Mouse (Mus musculus): ENCODE measurements around the gene Ufsp2. TPM values are rescaled to one million over a fixed set of nuclear protein-coding genes. Genes with fewer than 3 reads are reported as not detected.

Ufsp2 gene
- 10 to 100 TPM; 31.0 to 39.3 TPM for polyA plus RNA-seq (2017; shearing (Covaris generic))

GRCm38 (mm10) chr8:45975126-45975836, at the start of gene Ufsp2, which contains the start of gene 1700029J07Rik:
Gene Ufsp2, plus strand, starts transcription at chr8:45975528.
Gene 1700029J07Rik, minus strand, starts transcription at chr8:45975252.

DNA sequence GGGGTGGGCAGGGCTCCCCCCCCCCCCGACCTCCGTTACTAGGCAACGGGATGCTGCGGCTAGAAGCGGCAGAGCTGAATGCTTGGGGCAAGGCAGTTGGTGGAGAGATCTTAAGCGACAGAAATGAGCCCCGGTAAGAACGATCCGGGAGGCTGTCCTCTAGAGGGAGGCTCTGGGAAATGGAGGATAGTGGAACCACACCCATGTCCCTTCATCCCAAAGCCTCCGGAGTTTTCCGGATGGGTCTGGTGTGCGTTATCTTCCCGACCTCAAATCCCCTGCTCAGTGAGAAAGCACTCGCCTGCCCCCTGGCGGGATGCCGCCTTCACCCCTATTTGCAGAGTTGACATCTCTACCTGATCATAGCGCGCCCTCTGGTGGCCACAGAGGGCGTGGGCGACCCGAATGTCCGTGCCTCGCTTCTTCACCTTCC, 40.7 kb upstream of the Ufsp2 start, which contains the start of gene Ccdc110:
TSS of gene Ccdc110 (plus strand) at position 38 of the 433 bp plus-strand sequence.

DNA sequence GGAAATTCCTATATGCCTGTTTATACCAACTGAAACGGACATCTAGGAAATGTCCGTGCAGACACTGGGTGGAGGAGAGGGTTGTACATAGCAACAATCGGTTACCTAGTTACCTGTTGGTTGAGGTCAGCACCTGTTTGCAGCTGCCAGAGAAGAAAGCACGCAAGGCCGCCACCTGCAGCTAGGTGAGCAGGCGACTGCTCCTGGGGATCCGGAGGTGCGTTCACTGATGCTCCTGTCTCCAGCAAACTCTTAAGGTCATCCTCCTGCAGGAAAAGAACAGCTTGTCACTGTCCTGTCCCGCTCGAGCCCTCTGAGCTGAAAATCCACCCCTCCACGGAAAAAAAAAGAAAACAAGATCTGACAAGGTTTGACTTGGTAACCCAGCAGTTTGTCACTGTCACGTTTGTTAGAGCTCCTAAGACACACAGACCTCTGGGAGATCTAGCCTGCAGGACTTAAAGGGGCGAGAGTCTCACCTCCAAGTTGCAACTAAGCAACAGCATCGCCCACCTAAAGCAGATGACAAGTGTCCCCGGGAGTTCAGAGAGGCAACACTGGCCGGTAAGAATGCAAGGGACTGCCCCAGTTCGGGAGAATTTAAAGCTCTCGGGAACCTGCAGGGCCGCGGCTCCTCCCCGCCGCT, 23.9 kb downstream of the Ufsp2 start, which contains the start of gene Lrp2bp:
TSS of gene Lrp2bp (plus strand) at position 166 of the 646 bp plus-strand sequence.

DNA sequence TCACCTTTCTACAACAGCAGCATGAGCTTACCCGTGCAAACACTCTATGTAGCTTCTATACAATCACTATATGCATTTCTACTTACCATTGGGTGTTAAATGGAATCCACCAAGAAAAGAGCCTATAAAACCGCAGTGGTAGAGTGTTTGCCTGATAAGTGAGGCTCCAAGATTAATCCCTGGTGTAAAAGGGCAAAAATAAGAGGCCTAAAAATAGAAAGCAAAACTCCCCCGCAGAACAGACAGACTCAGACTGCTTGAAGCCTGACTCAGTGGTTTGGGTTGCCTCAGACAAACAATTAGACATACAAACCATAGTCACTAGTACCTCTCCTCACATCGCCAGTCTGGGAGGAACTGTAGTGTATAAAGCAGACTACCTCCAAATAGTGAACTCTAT, 30.3 kb downstream of the Ufsp2 start, which contains the start of gene Ankrd37:
TSS of gene Ankrd37 (minus strand) at position 112 of the 400 bp plus-strand sequence.

Other genes starting within 250 kb of the Ufsp2 start
- gene Pdlim3, start 90.1 kb upstream of the Ufsp2 start, polyA plus RNA-seq (2017; shearing (Covaris generic)), result under 1 TPM in 1 of 2 experiments, not detected in 1; 0.14 TPM
- gene Ccdc110, start 40.9 kb upstream of the Ufsp2 start, polyA plus RNA-seq (2017; shearing (Covaris generic)), result not detected
- gene 1700029J07Rik, start 276 bp upstream of the Ufsp2 start, polyA plus RNA-seq (2017; shearing (Covaris generic)), result 1 to 10 TPM; 2.9 to 3.4 TPM
- under 1 TPM; 0.49 to 0.71 TPM for gene Lrp2bp, start 23.8 kb downstream of the Ufsp2 start, polyA plus RNA-seq (2017; shearing (Covaris generic))
- 10 to 100 TPM; 14.4 to 26.6 TPM for gene Ankrd37, start 30.2 kb downstream of the Ufsp2 start, polyA plus RNA-seq (2017; shearing (Covaris generic))
- 10 to 100 TPM; 22.8 to 28.6 TPM for gene Cfap97, start 176.2 kb downstream of the Ufsp2 start, polyA plus RNA-seq (2017; shearing (Covaris generic))
- gene Snx25, start 176.6 kb downstream of the Ufsp2 start, polyA plus RNA-seq (2017; shearing (Covaris generic)), result 10 to 100 TPM; 18.2 to 19.2 TPM
- gene Slc25a4, start 235.8 kb downstream of the Ufsp2 start, polyA plus RNA-seq (2017; shearing (Covaris generic)), result 100 to 1,000 TPM in 1 of 2 experiments, 10 to 100 TPM in 1; 97.8 to 125 TPM